Mouse (Mus musculus): ENCODE data around the gene Lhx6. TPM values are rescaled to one million over a fixed set of nuclear protein-coding genes. Genes with fewer than 3 reads are reported as not detected.

The Lhx6 gene
- polyA plus RNA-seq (2014; fragmentation: Illumina TruSeq; extraction: RNeasy Lipid Tissue Mini Kit (QIAGEN cat#74804); ENCODE audit: low read depth, low replicate concordance): 1.4 TPM

GRCm38 (mm10) chr2:36104956-36105741, at the start of gene Lhx6:
Gene Lhx6 (minus strand): TSS chr2:36105408.

GRCm38 (mm10) chr2:36136300-36136941, 31.2 kb upstream of the Lhx6 start, which contains the start of the genes Mrrf and Rbm18:
Gene Mrrf (plus strand): TSS chr2:36136389.
Gene Rbm18 (minus strand): TSS chr2:36136773.

GRCm38 (mm10) chr2:36048748-36049566, 56.3 kb downstream of the Lhx6 start, which contains the start of the genes Ndufa8 and Morn5:
Gene Ndufa8 (minus strand): TSS chr2:36049406.
Gene Morn5 (plus strand): TSS chr2:36049458.

Other genes starting within 250 kb of the Lhx6 start
- 1.6 TPM for gene Ttll11, start 125.5 kb downstream of the Lhx6 start, polyA plus RNA-seq (2014; fragmentation: Illumina TruSeq; extraction: RNeasy Lipid Tissue Mini Kit (QIAGEN cat#74804); ENCODE audit: low read depth, low replicate concordance)
- gene Ndufa8, start 56.0 kb downstream of the Lhx6 start, polyA plus RNA-seq (2014; fragmentation: Illumina TruSeq; extraction: RNeasy Lipid Tissue Mini Kit (QIAGEN cat#74804); ENCODE audit: low read depth, low replicate concordance): 637 TPM
- 1.3 TPM for gene Morn5, start 56.0 kb downstream of the Lhx6 start, polyA plus RNA-seq (2014; fragmentation: Illumina TruSeq; extraction: RNeasy Lipid Tissue Mini Kit (QIAGEN cat#74804); ENCODE audit: low read depth, low replicate concordance)
- 38.4 TPM for gene Mrrf, start 31.0 kb upstream of the Lhx6 start, polyA plus RNA-seq (2014; fragmentation: Illumina TruSeq; extraction: RNeasy Lipid Tissue Mini Kit (QIAGEN cat#74804); ENCODE audit: low read depth, low replicate concordance)
- 35.5 TPM for gene Rbm18, start 31.4 kb upstream of the Lhx6 start, polyA plus RNA-seq (2014; fragmentation: Illumina TruSeq; extraction: RNeasy Lipid Tissue Mini Kit (QIAGEN cat#74804); ENCODE audit: low read depth, low replicate concordance)
- gene Ptgs1, start 125.0 kb upstream of the Lhx6 start, polyA plus RNA-seq (2014; fragmentation: Illumina TruSeq; extraction: RNeasy Lipid Tissue Mini Kit (QIAGEN cat#74804); ENCODE audit: low read depth, low replicate concordance): 12.8 TPM

Data from heart, adult 10 weeks (tissue).